Mouse (Mus musculus): ENCODE measurements around the gene Tldc2. TPM values are rescaled to one million over a fixed set of nuclear protein-coding genes. Genes with fewer than 3 reads are reported as not detected.

Tldc2 gene
- polyA plus RNA-seq, 1 experiment from 2014 or later, result not detected

GRCm38 (mm10) chr2:157052448-157052847 is 34.4 kb upstream of the Tldc2 start:
- H3K27ac ChIP-seq (replicated peaks), result no peak overlapping the region
- no peak for ATAC-seq (ENCODE audit: insufficient read depth)
- WGBS (ENCODE audit: insufficient replicate concordance), result 70% methylated on average over 8 of the region's 8 CpGs
- H3K36me3 ChIP-seq (replicated peaks), result peaks cover 3% of the 10 kb centered on the region; the same call in 1 of the 2 replicates
- no peak overlapping the region for H3K4me3 ChIP-seq (replicated peaks)
- no peak overlapping the region for H3K4me2 ChIP-seq
- no peak overlapping the region for H3K9ac ChIP-seq
- H3K9me3 ChIP-seq (replicated peaks), result no peaks in the 10 kb centered on the region
- H3K27me3 ChIP-seq, result no peaks in the 10 kb centered on the region
- H3K4me1 ChIP-seq (replicated peaks), result no peaks in the 10 kb centered on the region

GRCm38 (mm10) chr2:157053124-157053523 is 33.7 kb upstream of the Tldc2 start:
- no peak for ATAC-seq (ENCODE audit: insufficient read depth)
- H3K27me3 ChIP-seq, result no peaks in the 10 kb centered on the region
- H3K4me2 ChIP-seq, result no peak overlapping the region
- WGBS (ENCODE audit: insufficient replicate concordance), result 72% methylated on average over 5 of the region's 5 CpGs
- H3K9ac ChIP-seq, result no peak overlapping the region
- peaks cover 3% of the 10 kb centered on the region; the same call in 1 of the 2 replicates for H3K36me3 ChIP-seq (replicated peaks)
- H3K27ac ChIP-seq (replicated peaks), result no peak overlapping the region
- no peak overlapping the region for H3K4me3 ChIP-seq (replicated peaks)
- H3K9me3 ChIP-seq (replicated peaks), result no peaks in the 10 kb centered on the region
- H3K4me1 ChIP-seq (replicated peaks), result no peaks in the 10 kb centered on the region

GRCm38 (mm10) chr2:157053787-157054186 is 33.1 kb upstream of the Tldc2 start:
- no peak overlapping the region for H3K27ac ChIP-seq (replicated peaks)
- H3K9ac ChIP-seq, result no peak overlapping the region
- H3K27me3 ChIP-seq, result no peaks in the 10 kb centered on the region
- peaks cover 3% of the 10 kb centered on the region; the same call in 1 of the 2 replicates for H3K36me3 ChIP-seq (replicated peaks)
- no peak overlapping the region for H3K4me3 ChIP-seq (replicated peaks)
- 0 out of 2 replicates have a peak, but pooled peaks cover 6% of the 10 kb centered on the region for H3K4me1 ChIP-seq (replicated peaks)
- ATAC-seq (ENCODE audit: insufficient read depth), result no peak
- no peak overlapping the region for H3K4me2 ChIP-seq
- no peaks in the 10 kb centered on the region for H3K9me3 ChIP-seq (replicated peaks)
- WGBS (ENCODE audit: insufficient replicate concordance), result 51% methylated on average over 4 of the region's 4 CpGs

GRCm38 (mm10) chr2:157054297-157054696 is 32.6 kb upstream of the Tldc2 start:
- Histone ChIP-seq H3K9ac (no peak overlapping the region), H3K4me3 (replicated peaks) (no peak overlapping the region), H3K27me3 (no peaks in the 10 kb centered on the region), H3K4me2 (no peak overlapping the region), H3K9me3 (replicated peaks) (no peaks in the 10 kb centered on the region), H3K4me1 (replicated peaks) (0 out of 2 replicates have a peak, but pooled peaks cover 7% of the 10 kb centered on the region), H3K27ac (replicated peaks) (no peak overlapping the region), H3K36me3 (replicated peaks) (peaks cover 3% of the 10 kb centered on the region; the same call in 1 of the 2 replicates)
- WGBS (ENCODE audit: insufficient replicate concordance), result 67% methylated on average over 8 of the region's 8 CpGs
- ATAC-seq (ENCODE audit: insufficient read depth), result no peak

DNA sequence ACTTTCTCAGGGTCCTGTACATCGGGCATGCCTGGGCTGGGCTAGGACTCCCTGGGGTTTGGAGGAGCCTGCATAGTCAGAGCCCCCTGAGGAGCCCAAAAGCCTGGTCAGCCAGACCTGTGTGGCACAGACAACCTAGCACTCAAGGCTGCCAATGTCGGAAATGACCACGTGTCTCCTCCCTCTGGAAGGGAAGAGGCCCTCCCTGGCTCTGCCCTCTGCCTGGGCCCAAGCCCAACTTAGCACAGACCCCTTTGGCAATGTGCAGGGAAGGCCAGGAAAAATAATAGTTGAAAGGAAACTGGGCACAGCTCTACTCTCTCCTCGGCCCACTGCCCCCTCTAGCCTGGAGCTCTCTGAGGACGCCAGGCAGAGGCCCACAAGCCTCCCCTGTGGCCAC is 32.0 kb upstream of the Tldc2 start:
- 0 out of 2 replicates have a peak, but pooled peaks cover 7% of the 10 kb centered on the region for H3K4me1 ChIP-seq (replicated peaks)
- no peaks in the 10 kb centered on the region for H3K27me3 ChIP-seq
- H3K9ac ChIP-seq, result no peak overlapping the region
- no peak overlapping the region for H3K27ac ChIP-seq (replicated peaks)
- WGBS (ENCODE audit: insufficient replicate concordance), result 63% methylated on average over 5 of the region's 5 CpGs
- no peak overlapping the region for H3K4me2 ChIP-seq
- peaks cover 3% of the 10 kb centered on the region; the same call in 1 of the 2 replicates for H3K36me3 ChIP-seq (replicated peaks)
- H3K4me3 ChIP-seq (replicated peaks), result no peak overlapping the region
- no peak for ATAC-seq (ENCODE audit: insufficient read depth)
- H3K9me3 ChIP-seq (replicated peaks), result no peaks in the 10 kb centered on the region

- H3K27me3 ChIP-seq, result no peaks in the 10 kb centered on the region
- H3K4me3 ChIP-seq (replicated peaks), result no peak overlapping the region
- no peak overlapping the region for H3K4me2 ChIP-seq
- H3K4me1 ChIP-seq (replicated peaks), result 0 out of 2 replicates have a peak, but pooled peaks cover 7% of the 10 kb centered on the region
- ATAC-seq (ENCODE audit: insufficient read depth), result no peak
- no peak overlapping the region for H3K9ac ChIP-seq
- peaks cover 3% of the 10 kb centered on the region; the same call in 1 of the 2 replicates for H3K36me3 ChIP-seq (replicated peaks)
- no peaks in the 10 kb centered on the region for H3K9me3 ChIP-seq (replicated peaks)
- no peak overlapping the region for H3K27ac ChIP-seq (replicated peaks)
- WGBS (ENCODE audit: insufficient replicate concordance), result 68% methylated on average over 6 of the region's 6 CpGs
These were observed 31.1 kb upstream of the Tldc2 start for GRCm38 (mm10) chr2:157055721-157056120.

DNA sequence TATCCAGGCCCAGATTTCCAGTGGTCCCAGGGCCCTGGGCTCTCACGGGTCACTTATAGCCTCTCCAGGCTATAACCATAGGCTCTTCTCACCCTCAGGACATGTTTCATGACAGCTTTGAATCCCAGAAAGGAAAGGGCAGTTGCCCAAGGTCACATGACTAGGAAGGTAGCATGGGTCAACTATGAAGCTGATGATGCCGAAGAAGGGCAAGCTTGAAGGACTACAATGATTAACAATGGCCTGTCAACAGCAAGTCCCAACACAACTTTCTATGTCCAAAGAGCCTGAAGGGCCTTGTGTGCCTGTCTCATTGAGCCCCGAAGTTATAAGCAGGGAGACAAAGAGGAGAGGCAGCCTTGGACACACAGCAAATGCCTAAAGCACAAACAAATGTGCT is 29.7 kb upstream of the Tldc2 start:
- WGBS (ENCODE audit: insufficient replicate concordance), result 73% methylated on average over 3 of the region's 3 CpGs
- ATAC-seq (ENCODE audit: insufficient read depth), result no peak

DNA sequence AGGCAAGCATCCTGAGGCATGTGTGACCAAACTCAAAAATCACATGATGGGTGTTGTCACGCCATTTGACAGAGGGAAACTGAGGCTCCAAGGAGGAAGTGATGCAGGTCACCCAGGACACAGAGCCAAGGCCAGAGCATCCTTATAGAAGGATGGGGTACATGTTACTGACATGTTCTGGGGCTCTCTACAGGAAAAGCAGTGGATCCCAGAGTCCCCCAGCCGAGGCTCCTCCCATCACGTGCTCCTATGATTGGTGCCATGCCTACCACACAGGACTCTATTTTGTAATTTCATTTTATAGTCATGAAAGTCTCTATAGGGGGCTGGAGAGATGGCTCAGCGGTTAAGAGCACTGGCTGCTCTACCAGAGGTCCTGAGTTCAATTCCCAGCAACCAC is 29.1 kb upstream of the Tldc2 start:
- no peak overlapping the region for H3K9ac ChIP-seq
- no peak overlapping the region for H3K4me2 ChIP-seq
- no peak overlapping the region for H3K27ac ChIP-seq (replicated peaks)
- H3K36me3 ChIP-seq (replicated peaks), result no peaks in the 10 kb centered on the region; the same call in 1 of the 2 replicates
- 74% methylated on average over 4 of the region's 4 CpGs for WGBS (ENCODE audit: insufficient replicate concordance)
- 0 out of 2 replicates have a peak, but pooled peaks cover 7% of the 10 kb centered on the region for H3K4me1 ChIP-seq (replicated peaks)
- H3K27me3 ChIP-seq, result no peaks in the 10 kb centered on the region
- no peaks in the 10 kb centered on the region for H3K9me3 ChIP-seq (replicated peaks)
- H3K4me3 ChIP-seq (replicated peaks), result no peak overlapping the region
- ATAC-seq (ENCODE audit: insufficient read depth), result no peak

More for the DNA sequence above, 29.7 kb upstream of the Tldc2 start:
- Histone ChIP-seq H3K27me3 (no peaks in the 10 kb centered on the region), H3K4me2 (no peak overlapping the region), H3K36me3 (replicated peaks) (peaks cover 2% of the 10 kb centered on the region; the same call in 1 of the 2 replicates), H3K4me3 (replicated peaks) (no peak overlapping the region), H3K9me3 (replicated peaks) (no peaks in the 10 kb centered on the region), H3K27ac (replicated peaks) (no peak overlapping the region), H3K4me1 (replicated peaks) (0 out of 2 replicates have a peak, but pooled peaks cover 7% of the 10 kb centered on the region), H3K9ac (no peak overlapping the region)

GRCm38 (mm10) chr2:157058342-157058998 is 28.4 kb upstream of the Tldc2 start:
- Histone ChIP-seq H3K4me1 (replicated peaks) (peaks cover 10% of the 10 kb centered on the region; the same call in 1 of the 2 replicates), H3K9me3 (replicated peaks) (no peaks in the 10 kb centered on the region), H3K36me3 (replicated peaks) (no peaks in the 10 kb centered on the region), H3K4me2 (0 out of 2 replicates have a peak overlapping the region, but pooled peaks have one; percentile 5), H3K9ac (no peak overlapping the region), H3K27ac (replicated peaks) (no peak overlapping the region), H3K27me3 (no peaks in the 10 kb centered on the region), H3K4me3 (replicated peaks) (no peak overlapping the region)
- ATAC-seq (ENCODE audit: insufficient read depth), result 0 out of 2 replicates have a peak, but pooled peaks have one; percentile 21
- WGBS (ENCODE audit: insufficient replicate concordance), result 42% methylated on average over 18 of the region's 18 CpGs

GRCm38 (mm10) chr2:157059166-157059565 is 27.7 kb upstream of the Tldc2 start:
- H3K27ac ChIP-seq (replicated peaks), result no peak overlapping the region
- H3K36me3 ChIP-seq (replicated peaks), result no peaks in the 10 kb centered on the region
- H3K4me3 ChIP-seq (replicated peaks), result no peak overlapping the region
- WGBS (ENCODE audit: insufficient replicate concordance), result 65% methylated on average over 8 of the region's 8 CpGs
- H3K4me2 ChIP-seq, result 0 out of 2 replicates have a peak overlapping the region, but pooled peaks have one; percentile 5
- no peaks in the 10 kb centered on the region for H3K9me3 ChIP-seq (replicated peaks)
- H3K27me3 ChIP-seq, result no peaks in the 10 kb centered on the region
- no peak overlapping the region for H3K9ac ChIP-seq
- ATAC-seq (ENCODE audit: insufficient read depth), result no peak
- peaks cover 13% of the 10 kb centered on the region for H3K4me1 ChIP-seq (replicated peaks)

GRCm38 (mm10) chr2:157060037-157060436 is 26.8 kb upstream of the Tldc2 start:
- Histone ChIP-seq H3K27me3 (no peaks in the 10 kb centered on the region), H3K4me1 (replicated peaks) (peaks cover 16% of the 10 kb centered on the region), H3K4me3 (replicated peaks) (no peak overlapping the region), H3K27ac (replicated peaks) (no peak overlapping the region), H3K4me2 (no peak overlapping the region), H3K9me3 (replicated peaks) (no peaks in the 10 kb centered on the region), H3K36me3 (replicated peaks) (no peaks in the 10 kb centered on the region), H3K9ac (no peak overlapping the region)
- WGBS (ENCODE audit: insufficient replicate concordance), result 84% methylated on average over 14 of the region's 14 CpGs
- ATAC-seq (ENCODE audit: insufficient read depth), result no peak
